Mouse (Mus musculus) liver, adult 2 months (tissue): ENCODE measurements at regions not wholly inside any gene's neighbourhood (a gene's known extent, or its start where the extent isn't known, plus 50 kb on each side); places are given as distances from the start of the nearest gene placed in this dataset.

ENCODE experiments used
- CTCF ChIP-seq: fragments of 200-500 bp; IDR thresholded peaks from 2 replicates; pipeline ENCODE4 v1.5.1; 2011; ENCODE audit warnings: low read depth, low read length, control low read depth
- POLR2A ChIP-seq: fragments of 200-500 bp; IDR thresholded peaks from 2 replicates; pipeline ENCODE4 v1.6.1; 2011; ENCODE audit warnings: low read length, control low read depth; ENCODE audit not compliant: insufficient read depth; ENCODE audit errors: extremely low read depth

DNA sequence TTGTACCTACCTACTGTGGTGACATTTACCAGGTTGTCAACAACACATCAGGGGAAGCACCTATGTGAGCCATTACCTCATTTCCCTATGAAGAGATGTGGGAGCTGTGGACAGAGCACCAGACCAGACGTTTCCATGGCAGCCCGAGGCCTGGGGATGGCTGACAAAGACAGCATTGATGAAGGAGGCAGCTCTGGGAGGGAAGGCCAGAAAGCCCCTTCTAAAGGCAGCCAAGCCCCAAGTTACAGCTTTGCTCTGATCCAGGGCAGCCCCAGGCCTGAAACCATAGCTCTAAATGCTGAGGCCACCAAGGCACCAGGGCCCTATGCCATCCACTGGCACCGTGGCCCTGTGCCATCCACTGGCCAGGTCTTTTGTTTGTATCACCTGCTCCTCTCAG lies 157.9 kb upstream of the Gm3448 start:
- TF ChIP-seq POLR2A (no peak), CTCF (no peak)
